Mouse (Mus musculus) right cerebral cortex, postnatal 36 days (tissue): ENCODE measurements at regions not wholly inside any gene's neighbourhood (a gene's known extent, or its start where the extent isn't known, plus 50 kb on each side); places are given as distances from the start of the nearest gene placed in this dataset.
A peak's percentile ranks its signal among the peaks of the same experiment; 100 is the strongest.

ENCODE experiments used
- DNase-seq, 2 experiments: peaks; one replicate each; pipeline ENCODE4 v3.0.0; 2022; ENCODE audit warnings: low spot score in 2 of 2, mixed read lengths in 1 of 2

- no peak for DNase-seq
These were observed 52.3 kb upstream of the Cux1 start for GRCm38 (mm10) chr5:136619315-136620231.

GRCm38 (mm10) chr5:136620234-136620633 is 52.9 kb upstream of the Cux1 start:
- DNase-seq = no peak

GRCm38 (mm10) chr5:136621336-136622125 is 54.2 kb upstream of the Cux1 start:
- DNase-seq = no peak

- no peak for DNase-seq
These were observed 54.9 kb upstream of the Cux1 start for GRCm38 (mm10) chr5:136622152-136622551.

GRCm38 (mm10) chr5:136622721-136623542 is 55.6 kb upstream of the Cux1 start:
- peak; percentile 30 to 37 for DNase-seq

GRCm38 (mm10) chr5:136623791-136624190 is 56.5 kb upstream of the Cux1 start:
- DNase-seq = no peak

- DNase-seq = no peak
These were observed 58.1 kb upstream of the Cux1 start for GRCm38 (mm10) chr5:136625176-136625991.

GRCm38 (mm10) chr5:136626142-136626771 is 59.0 kb upstream of the Cux1 start:
- no peak for DNase-seq

- no peak for DNase-seq
These were observed 59.6 kb upstream of the Cux1 start for GRCm38 (mm10) chr5:136626891-136627290.

GRCm38 (mm10) chr5:136627671-136628292 is 60.5 kb upstream of the Cux1 start:
- peak in 1 of 2 experiments; percentile 5 for DNase-seq

- DNase-seq = no peak
These were observed 61.2 kb upstream of the Cux1 start for GRCm38 (mm10) chr5:136628502-136628901.

GRCm38 (mm10) chr5:136632286-136632685 is 60.7 kb upstream of the Myl10 start:
- no peak for DNase-seq

GRCm38 (mm10) chr5:136633901-136634300 is 59.0 kb upstream of the Myl10 start:
- no peak for DNase-seq

- DNase-seq = no peak
These were observed 57.8 kb upstream of the Myl10 start for GRCm38 (mm10) chr5:136635119-136635518.

- DNase-seq = no peak
These were observed 56.5 kb upstream of the Myl10 start for GRCm38 (mm10) chr5:136636476-136636875.

GRCm38 (mm10) chr5:136637872-136638271 is 55.1 kb upstream of the Myl10 start:
- peak; percentile 12 to 28 for DNase-seq

GRCm38 (mm10) chr5:136640871-136641619 is 51.9 kb upstream of the Myl10 start:
- no peak for DNase-seq

- DNase-seq = no peak
These were observed 50.7 kb upstream of the Myl10 start for GRCm38 (mm10) chr5:136642208-136642607.
